Mouse (Mus musculus) heart, embryonic 11.5 days (tissue): ENCODE measurements at regions not wholly inside any gene's neighbourhood (a gene's known extent, or its start where the extent isn't known, plus 50 kb on each side); places are given as distances from the start of the nearest gene placed in this dataset.

Source experiments
- ATAC-seq: fragments of 200-750 bp; cut with Nextera tagmentation; replicated peaks from 2 replicates; pipeline ENCODE4 v1.8.0; 2017; ENCODE audit warnings: moderate library complexity; ENCODE audit not compliant: insufficient number of reproducible peaks, low FRiP score, low TSS enrichment
- H3K27ac ChIP-seq: fragments of 300-500 bp; sonication (generic); 2 replicates; pipeline ENCODE4 v1.5.1; 2014; ENCODE audit warnings: mild to moderate bottlenecking, low read depth, low read length
- H3K27me3 ChIP-seq: fragments of 300-500 bp; sonication (generic); 2 replicates; pipeline ENCODE4 v1.6.1; 2014; ENCODE audit warnings: mild to moderate bottlenecking, low read length, mixed read lengths; ENCODE audit not compliant: control insufficient read depth, insufficient read depth
- H3K36me3 ChIP-seq: fragments of 300-500 bp; sonication (generic); 2 replicates; pipeline ENCODE4 v1.6.1; 2014; ENCODE audit warnings: mild to moderate bottlenecking, low read length, moderate library complexity, mixed read lengths; ENCODE audit not compliant: control insufficient read depth, insufficient read depth
- H3K4me1 ChIP-seq: fragments of 300-500 bp; sonication (generic); 2 replicates; pipeline ENCODE4 v1.6.1; 2014; ENCODE audit warnings: low read length; ENCODE audit not compliant: control insufficient read depth, insufficient read depth
- H3K4me2 ChIP-seq: fragments of 300-500 bp; sonication (generic); 2 replicates; pipeline ENCODE4 v1.6.1; 2014; ENCODE audit warnings: mild to moderate bottlenecking, moderate library complexity
- H3K4me3 ChIP-seq: fragments of 300-500 bp; sonication (generic); 2 replicates; pipeline ENCODE4 v1.5.1; 2014; ENCODE audit warnings: low read depth, low read length
- H3K9ac ChIP-seq: fragments of 300-500 bp; sonication (generic); 2 replicates; pipeline ENCODE4 v1.6.1; 2014; ENCODE audit warnings: mild to moderate bottlenecking, low read depth, low read length, moderate library complexity
- H3K9me3 ChIP-seq: fragments of 300-500 bp; sonication (generic); replicated peaks from 2 replicates; pipeline ENCODE4 v1.6.1; 2016; ENCODE audit warnings: low read length; ENCODE audit not compliant: control insufficient read depth
- WGBS: fragments of 180-500 bp; shearing (Covaris S2); extraction: QIAGEN DNeasy Blood & Tissue Kit; methylation state at CpG from one replicate; pipeline ENCODE4 v1.1.7; 2014; ENCODE audit not compliant: insufficient replicate concordance; 5-methylcytosine and 5-hydroxymethylcytosine counted together

DNA sequence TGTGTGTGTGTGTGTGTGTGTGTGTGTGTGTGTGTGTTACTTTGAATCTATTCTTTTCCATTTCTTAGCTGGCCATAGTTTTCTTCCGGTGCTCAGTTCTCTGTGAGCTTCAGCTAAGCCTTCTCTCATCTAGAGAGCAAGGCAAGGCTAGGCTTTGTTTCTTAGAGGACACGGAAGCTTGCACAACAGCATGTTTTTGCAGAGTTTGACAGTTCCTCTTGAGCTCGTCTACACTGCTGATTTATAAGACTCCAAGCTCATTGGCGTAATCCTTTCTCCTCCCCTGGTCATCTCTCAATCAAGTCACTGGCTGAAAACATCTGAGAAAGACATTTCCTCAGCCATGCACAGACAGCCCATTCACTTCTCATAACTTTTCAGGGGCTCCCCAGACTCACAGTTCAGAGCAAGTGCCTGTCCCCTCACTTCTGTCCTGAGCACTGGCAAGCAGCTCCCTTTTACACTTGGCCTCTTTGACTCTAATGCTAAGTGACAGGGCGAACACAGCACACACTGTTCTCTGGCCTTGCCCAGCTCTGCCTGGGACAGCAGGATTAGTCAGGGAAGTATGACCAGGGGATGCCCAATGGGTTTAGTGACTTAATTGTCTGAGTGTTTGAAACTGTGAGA is 362.3 kb upstream of the Npvf start:
- no peaks in the 10 kb centered on the region for H3K9me3 ChIP-seq
- no peaks in the 10 kb centered on the region for H3K36me3 ChIP-seq
- no peaks in the 10 kb centered on the region for H3K27me3 ChIP-seq
- no peaks in the 10 kb centered on the region for H3K4me1 ChIP-seq
- no peak overlapping the region for H3K27ac ChIP-seq
- no peak for ATAC-seq
- no peak overlapping the region for H3K9ac ChIP-seq
- WGBS: 66% methylated on average over 5 of the region's 5 CpGs
- H3K4me3 ChIP-seq: no peak overlapping the region
- no peak overlapping the region for H3K4me2 ChIP-seq

DNA sequence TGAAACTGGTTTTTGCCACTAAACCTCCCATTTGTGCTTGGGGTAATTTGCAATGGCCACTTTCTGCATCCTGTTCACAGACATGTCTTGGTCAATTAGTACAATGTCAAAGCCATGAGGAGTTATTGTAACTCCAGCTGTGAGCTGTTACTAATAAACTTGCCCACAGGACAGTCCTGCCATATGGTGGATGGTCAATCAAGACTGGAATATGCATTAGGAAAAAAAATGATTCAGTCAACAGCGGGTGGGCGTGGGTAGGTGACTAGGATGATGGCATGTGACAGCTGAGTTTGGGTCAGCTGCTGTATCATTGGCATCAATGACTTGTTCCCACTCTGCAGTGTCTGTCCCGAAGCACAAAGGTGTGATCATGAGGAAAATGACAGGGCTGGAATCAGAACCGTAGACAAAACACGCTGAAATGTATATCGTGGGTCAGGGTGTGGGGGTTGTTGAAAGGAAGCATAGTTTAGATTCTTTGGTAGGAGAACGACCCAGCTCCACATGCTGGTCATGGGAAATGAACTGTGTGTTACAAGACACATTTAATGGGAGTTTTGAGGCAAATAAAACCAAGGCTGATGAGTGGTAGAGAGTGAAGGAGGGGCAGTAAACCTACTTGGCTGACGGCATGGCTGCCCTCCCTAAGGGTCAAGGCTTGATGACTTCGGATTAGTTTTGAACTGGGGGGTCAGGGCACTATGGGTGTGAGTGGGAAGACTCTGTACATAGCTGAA is 363.2 kb upstream of the Npvf start:
- no peak overlapping the region for H3K4me3 ChIP-seq
- no peak overlapping the region for H3K27ac ChIP-seq
- no peaks in the 10 kb centered on the region for H3K9me3 ChIP-seq
- whole genome bisulfite sequencing: 69% methylated on average over 9 of the region's 9 CpGs
- H3K4me2 ChIP-seq: no peak overlapping the region
- H3K9ac ChIP-seq: no peak overlapping the region
- no peak for ATAC-seq
- H3K36me3 ChIP-seq: no peaks in the 10 kb centered on the region
- H3K4me1 ChIP-seq: no peaks in the 10 kb centered on the region
- no peaks in the 10 kb centered on the region for H3K27me3 ChIP-seq

DNA sequence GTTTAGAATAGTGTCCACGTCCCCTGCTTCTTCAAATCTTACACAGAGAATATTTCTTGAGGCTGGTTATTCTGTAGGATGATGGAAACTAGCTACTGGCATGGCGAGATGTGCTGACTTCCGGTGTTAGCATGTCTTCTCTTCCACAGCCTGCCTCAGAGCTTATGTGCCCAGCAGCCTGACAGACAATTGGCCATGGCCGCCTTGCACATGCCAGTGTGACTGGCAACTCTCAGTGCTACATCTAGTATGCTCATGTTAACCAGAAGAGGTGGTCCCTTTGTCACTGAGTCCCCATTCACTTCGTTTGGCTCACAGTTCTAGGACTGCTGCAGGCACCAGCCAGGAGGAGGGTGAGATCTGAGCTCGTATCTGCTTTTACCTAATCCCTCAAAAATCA is 367.0 kb upstream of the Npvf start:
- Histone ChIP-seq H3K27ac (no peak overlapping the region), H3K27me3 (no peaks in the 10 kb centered on the region), H3K4me1 (no peaks in the 10 kb centered on the region), H3K36me3 (no peaks in the 10 kb centered on the region), H3K4me2 (no peak overlapping the region), H3K4me3 (no peak overlapping the region), H3K9ac (no peak overlapping the region), H3K9me3 (no peaks in the 10 kb centered on the region)
- 71% methylated on average over 6 of the region's 6 CpGs for WGBS
- ATAC-seq: no peak

DNA sequence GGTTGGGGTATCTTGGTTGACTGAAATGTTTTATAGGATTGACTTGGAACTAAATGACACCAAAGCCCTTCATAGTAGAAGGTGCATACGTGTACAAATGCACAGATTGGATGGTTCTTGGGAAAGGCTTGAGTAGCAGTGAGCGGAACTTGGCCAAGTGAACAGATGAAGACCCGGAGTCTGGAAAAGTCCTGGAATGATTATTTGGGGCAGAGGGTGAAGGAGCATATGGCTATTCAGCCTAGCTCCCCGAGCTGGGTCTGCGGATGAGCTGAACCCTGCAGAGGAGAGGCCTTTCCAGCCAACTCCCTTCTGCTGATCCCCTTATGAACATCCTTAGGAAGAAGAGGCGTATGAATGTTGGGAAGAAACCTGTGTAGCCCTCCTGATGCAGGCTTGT is 369.1 kb upstream of the Npvf start:
- Histone ChIP-seq H3K9me3 (no peaks in the 10 kb centered on the region), H3K27me3 (no peaks in the 10 kb centered on the region), H3K36me3 (no peaks in the 10 kb centered on the region), H3K27ac (no peak overlapping the region), H3K4me3 (no peak overlapping the region), H3K9ac (no peak overlapping the region), H3K4me2 (no peak overlapping the region), H3K4me1 (no peaks in the 10 kb centered on the region)
- WGBS: 84% methylated on average over 6 of the region's 6 CpGs
- no peak for ATAC-seq

DNA sequence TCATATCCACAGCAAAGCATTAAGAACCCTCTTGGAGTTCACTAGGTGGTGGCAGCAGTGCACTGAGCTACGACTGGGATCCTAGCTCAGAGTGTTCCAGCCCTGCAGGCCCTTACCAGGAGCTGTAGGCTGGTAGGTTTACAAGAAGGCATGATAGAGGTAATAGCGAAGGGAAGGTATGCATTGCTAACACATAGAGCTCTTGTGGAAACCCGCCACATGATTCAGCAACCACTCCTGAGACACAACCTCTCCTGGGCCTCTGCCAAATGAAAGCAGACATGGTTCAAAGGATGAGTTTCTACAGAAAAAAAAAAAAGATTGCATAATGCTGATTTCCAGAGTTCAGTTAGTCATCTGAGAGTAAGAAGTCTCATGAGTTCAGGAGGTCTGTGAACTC is 370.5 kb upstream of the Npvf start:
- H3K4me3 ChIP-seq: no peak overlapping the region
- H3K4me1 ChIP-seq: no peaks in the 10 kb centered on the region
- 72% methylated on average over 3 of the region's 3 CpGs for WGBS
- H3K36me3 ChIP-seq: no peaks in the 10 kb centered on the region
- no peak overlapping the region for H3K27ac ChIP-seq
- H3K9ac ChIP-seq: no peak overlapping the region
- no peak for ATAC-seq
- H3K9me3 ChIP-seq: no peaks in the 10 kb centered on the region
- no peaks in the 10 kb centered on the region for H3K27me3 ChIP-seq
- no peak overlapping the region for H3K4me2 ChIP-seq

DNA sequence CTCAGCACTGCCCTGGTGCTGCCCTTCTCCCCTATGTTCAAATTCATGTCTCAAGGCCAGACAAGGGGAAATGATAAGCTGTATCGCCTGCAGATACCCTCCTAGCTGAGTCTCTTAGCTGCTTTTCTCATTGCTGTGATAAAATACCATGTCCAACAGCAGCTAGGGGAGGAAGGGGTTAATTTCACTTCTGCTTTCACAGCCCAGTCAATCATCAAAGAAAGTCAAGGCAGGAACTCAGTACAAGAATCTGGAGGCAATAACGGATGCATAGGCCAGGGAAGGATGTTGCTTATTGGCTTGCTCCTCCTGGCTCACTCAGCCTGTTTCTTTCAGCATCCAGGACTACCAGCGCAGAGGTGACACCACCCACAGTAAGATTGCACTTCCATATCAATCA is 371.2 kb upstream of the Npvf start:
- no peaks in the 10 kb centered on the region for H3K9me3 ChIP-seq
- no peak overlapping the region for H3K4me2 ChIP-seq
- no peak overlapping the region for H3K27ac ChIP-seq
- H3K27me3 ChIP-seq: no peaks in the 10 kb centered on the region
- no peaks in the 10 kb centered on the region for H3K36me3 ChIP-seq
- ATAC-seq: no peak
- H3K9ac ChIP-seq: no peak overlapping the region
- no peaks in the 10 kb centered on the region for H3K4me1 ChIP-seq
- WGBS: 34% methylated on average over 3 of the region's 3 CpGs
- no peak overlapping the region for H3K4me3 ChIP-seq

DNA sequence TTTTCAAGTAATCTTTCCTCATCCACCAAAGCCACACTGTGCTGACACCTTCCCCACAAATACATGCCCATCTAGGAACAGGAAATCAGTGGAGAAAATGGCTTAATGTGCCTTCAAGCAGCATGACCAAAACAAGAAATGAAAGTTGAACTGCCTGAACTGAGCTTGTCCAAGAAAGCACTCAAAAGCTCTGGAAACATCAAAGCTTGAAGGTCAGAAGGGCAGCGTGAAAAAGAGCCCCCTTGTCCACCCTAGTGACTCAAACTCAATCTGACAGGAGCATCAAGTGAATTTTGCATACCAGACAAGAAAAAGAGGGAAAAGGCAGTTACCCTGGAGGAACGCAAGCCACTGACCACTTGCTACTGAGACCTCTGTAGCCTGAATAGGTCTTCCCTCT is 373.1 kb upstream of the Npvf start:
- H3K27ac ChIP-seq: no peak overlapping the region
- no peak for ATAC-seq
- 64% methylated on average over 2 of the region's 2 CpGs for WGBS
- no peaks in the 10 kb centered on the region for H3K27me3 ChIP-seq
- no peak overlapping the region for H3K9ac ChIP-seq
- no peaks in the 10 kb centered on the region for H3K4me1 ChIP-seq
- H3K4me3 ChIP-seq: no peak overlapping the region
- H3K36me3 ChIP-seq: no peaks in the 10 kb centered on the region
- no peaks in the 10 kb centered on the region for H3K9me3 ChIP-seq
- no peak overlapping the region for H3K4me2 ChIP-seq

DNA sequence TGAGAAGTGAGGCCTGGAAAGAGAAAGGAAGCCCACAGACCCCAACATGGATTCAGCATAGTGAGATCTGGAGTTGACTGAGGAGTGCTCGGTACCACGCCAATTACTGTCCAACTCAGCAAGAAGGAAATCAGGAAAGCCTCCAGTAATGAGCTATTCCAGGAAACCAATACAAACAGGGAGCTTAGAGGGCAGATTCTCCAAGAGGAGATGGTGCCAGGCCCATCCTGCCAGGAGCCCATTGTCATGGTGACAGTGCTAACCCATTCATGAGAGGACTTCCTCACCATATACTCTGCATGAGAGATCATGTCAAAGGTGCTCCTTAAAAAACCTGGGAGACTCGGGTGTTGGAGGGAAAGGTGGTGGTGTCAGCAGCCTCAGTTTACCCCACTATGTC is 375.3 kb upstream of the Npvf start:
- no peaks in the 10 kb centered on the region for H3K4me1 ChIP-seq
- H3K27me3 ChIP-seq: no peaks in the 10 kb centered on the region
- no peak overlapping the region for H3K4me2 ChIP-seq
- no peaks in the 10 kb centered on the region for H3K36me3 ChIP-seq
- H3K4me3 ChIP-seq: no peak overlapping the region
- H3K9me3 ChIP-seq: no peaks in the 10 kb centered on the region
- ATAC-seq: no peak
- no peak overlapping the region for H3K9ac ChIP-seq
- WGBS: 77% methylated on average over 3 of the region's 3 CpGs
- no peak overlapping the region for H3K27ac ChIP-seq

DNA sequence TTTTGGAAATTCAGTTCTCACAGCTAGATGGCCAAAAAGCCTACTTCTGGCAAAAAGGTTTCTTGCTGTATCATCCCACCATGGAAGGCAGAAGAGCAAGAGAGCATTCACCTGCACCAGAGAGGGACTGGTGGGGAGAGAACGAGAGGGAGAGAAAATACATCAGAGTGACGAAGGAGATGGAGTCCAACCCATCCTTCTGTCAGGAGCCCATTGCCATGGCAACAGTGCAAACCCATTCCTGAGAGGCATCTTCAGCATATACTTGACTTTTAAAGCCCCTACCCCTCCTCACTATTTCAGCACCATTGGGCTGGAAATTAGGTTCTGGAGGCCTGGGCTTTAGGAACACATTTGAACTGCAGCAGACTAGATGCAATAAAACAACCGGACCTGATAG is 375.7 kb upstream of the Npvf start:
- WGBS: 74% methylated on average over 3 of the region's 3 CpGs
- Histone ChIP-seq H3K36me3 (no peaks in the 10 kb centered on the region), H3K9me3 (no peaks in the 10 kb centered on the region), H3K4me1 (no peaks in the 10 kb centered on the region), H3K4me2 (no peak overlapping the region), H3K27me3 (no peaks in the 10 kb centered on the region), H3K4me3 (no peak overlapping the region), H3K27ac (no peak overlapping the region), H3K9ac (no peak overlapping the region)
- ATAC-seq: no peak
